Mouse (Mus musculus): ENCODE measurements around the gene Rab20.

Rab20 gene

DNA sequence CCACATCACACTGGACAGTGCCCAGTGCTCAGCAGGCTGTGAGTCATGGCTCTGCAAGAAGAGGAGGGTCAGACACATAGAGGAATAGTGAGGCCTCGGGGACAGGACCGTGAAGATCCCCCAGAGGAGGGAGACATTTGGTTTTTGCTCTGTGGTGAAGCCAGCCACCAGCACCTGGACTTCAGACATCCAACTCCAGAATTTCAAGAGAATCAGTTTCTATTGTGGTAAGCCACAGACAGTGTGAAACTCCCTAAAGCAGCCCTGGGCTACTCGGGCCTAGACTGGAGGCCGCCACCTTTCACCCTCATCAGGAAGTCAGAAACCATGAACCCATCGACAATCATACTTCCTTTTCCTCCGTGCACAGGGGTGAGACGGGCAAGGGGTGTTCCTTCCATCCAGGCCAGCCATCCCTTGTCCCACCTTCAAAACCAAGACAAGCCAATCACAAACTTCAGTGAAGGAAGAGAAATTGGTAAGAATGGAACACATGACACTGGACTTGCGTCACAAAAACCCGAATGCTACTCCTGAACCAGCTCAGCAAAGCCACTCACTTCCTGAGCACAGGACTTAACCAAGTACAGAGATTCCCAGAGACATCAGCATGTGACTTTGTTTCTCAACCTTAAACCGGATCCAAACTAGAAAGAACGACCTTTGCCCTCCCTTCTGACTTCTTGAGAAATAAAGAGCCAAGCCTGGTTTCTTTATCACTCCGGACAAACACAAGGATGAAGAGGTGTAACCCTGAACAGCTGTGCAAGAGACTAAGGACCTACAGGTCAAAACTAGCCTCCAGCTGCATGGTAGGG is 14.4 kb downstream of the Rab20 start:
- Histone ChIP-seq H3K4me1 (replicated peaks; ENCODE audit: low read depth, low read length) (no peaks in the 10 kb centered on the region), H3K27me3 (ENCODE audit: insufficient read depth, low read length) (no peaks in the 10 kb centered on the region), H3K9me3 (ENCODE audit: low read length) (peaks cover 7% of the 10 kb centered on the region), H3K36me3 (ENCODE audit: insufficient read depth, low read length) (no peaks in the 10 kb centered on the region), H3K4me3 (replicated peaks; ENCODE audit: low read length) (no peak overlapping the region)
- TF ChIP-seq NANOG (IDR thresholded peaks at IDR 0.05; ENCODE audit: borderline replicate concordance, low read length) = no peak
- no peak for TF ChIP-seq CTCF (conservative IDR thresholded peaks at IDR 0.05; ENCODE audit: low read length)
- no peak for TF ChIP-seq POU5F1 (IDR thresholded peaks at IDR 0.05; ENCODE audit: borderline replicate concordance, low read length)

DNA sequence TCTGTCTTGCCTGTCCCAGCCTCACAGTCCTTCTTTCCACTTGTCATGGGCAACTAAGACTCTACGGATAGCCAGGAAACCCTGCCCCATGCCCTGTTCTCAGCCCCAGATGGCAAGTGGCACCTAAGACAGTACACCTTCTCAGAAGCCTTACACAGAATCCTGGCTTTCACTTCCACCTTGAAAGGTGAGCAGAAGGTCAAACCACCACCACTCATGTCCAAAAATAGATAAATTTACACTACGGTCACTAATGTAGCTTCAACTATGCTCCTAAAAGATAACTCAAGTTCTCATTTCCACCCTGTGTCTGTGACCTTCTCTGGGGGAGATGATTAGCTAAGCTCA is 15.0 kb downstream of the Rab20 start:
- Histone ChIP-seq H3K9me3 (ENCODE audit: low read length) (peaks cover 7% of the 10 kb centered on the region), H3K4me1 (replicated peaks; ENCODE audit: low read depth, low read length) (no peaks in the 10 kb centered on the region), H3K27me3 (ENCODE audit: insufficient read depth, low read length) (no peaks in the 10 kb centered on the region), H3K4me3 (replicated peaks; ENCODE audit: low read length) (no peak overlapping the region), H3K36me3 (ENCODE audit: insufficient read depth, low read length) (no peaks in the 10 kb centered on the region)
- TF ChIP-seq POU5F1 (IDR thresholded peaks at IDR 0.05; ENCODE audit: borderline replicate concordance, low read length) = no peak
- TF ChIP-seq NANOG (IDR thresholded peaks at IDR 0.05; ENCODE audit: borderline replicate concordance, low read length) = no peak
- no peak for TF ChIP-seq CTCF (conservative IDR thresholded peaks at IDR 0.05; ENCODE audit: low read length)

DNA sequence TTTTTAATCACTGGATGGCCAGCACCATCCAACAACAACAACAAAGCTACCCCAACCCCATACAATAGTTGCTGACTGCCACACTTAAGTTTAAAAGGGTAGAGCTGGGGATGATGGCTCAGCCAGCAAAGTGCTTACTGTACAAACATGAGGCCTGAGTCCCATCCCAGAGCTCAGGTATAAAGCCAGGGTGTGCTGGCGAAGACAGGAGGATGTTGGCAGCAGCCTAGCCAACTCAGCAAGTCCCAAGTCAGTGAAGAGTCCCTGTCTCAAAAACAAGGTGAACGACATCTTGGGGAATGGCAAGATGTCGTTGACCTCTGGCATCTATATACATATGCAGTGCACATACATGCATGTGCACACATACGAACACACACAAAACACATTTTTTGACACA is 15.9 kb downstream of the Rab20 start:
- TF ChIP-seq CTCF (conservative IDR thresholded peaks at IDR 0.05; ENCODE audit: low read length) = no peak
- TF ChIP-seq POU5F1 (IDR thresholded peaks at IDR 0.05; ENCODE audit: borderline replicate concordance, low read length) = no peak
- TF ChIP-seq NANOG (IDR thresholded peaks at IDR 0.05; ENCODE audit: borderline replicate concordance, low read length) = no peak
- Histone ChIP-seq H3K36me3 (ENCODE audit: insufficient read depth, low read length) (no peaks in the 10 kb centered on the region), H3K27me3 (ENCODE audit: insufficient read depth, low read length) (no peaks in the 10 kb centered on the region), H3K4me1 (replicated peaks; ENCODE audit: low read depth, low read length) (no peaks in the 10 kb centered on the region), H3K4me3 (replicated peaks; ENCODE audit: low read length) (no peak overlapping the region), H3K9me3 (ENCODE audit: low read length) (peaks cover 7% of the 10 kb centered on the region)

DNA sequence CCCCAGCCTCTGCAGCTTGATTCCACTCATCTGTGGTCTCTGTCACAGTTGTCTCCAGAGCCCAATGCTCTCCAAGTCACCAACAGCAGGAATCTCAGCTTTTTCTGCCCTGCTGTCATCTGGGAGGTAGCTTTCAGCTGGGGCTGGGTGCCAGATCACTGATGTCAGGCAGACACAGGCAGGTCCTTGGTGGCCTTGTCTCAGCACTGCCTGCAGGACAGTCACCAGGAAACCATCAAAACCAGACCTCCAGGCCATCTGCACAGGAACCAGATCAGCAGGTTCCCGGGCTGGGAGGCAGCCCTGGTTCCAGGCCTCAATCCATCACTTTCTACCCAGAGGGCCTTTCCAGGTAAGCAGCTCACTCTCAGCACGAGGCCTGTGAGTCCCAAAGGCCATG is 16.7 kb downstream of the Rab20 start:
- H3K27me3 ChIP-seq (ENCODE audit: insufficient read depth, low read length) = no peaks in the 10 kb centered on the region
- no peak overlapping the region for H3K4me3 ChIP-seq (replicated peaks; ENCODE audit: low read length)
- no peaks in the 10 kb centered on the region for H3K4me1 ChIP-seq (replicated peaks; ENCODE audit: low read depth, low read length)
- no peak for TF ChIP-seq POU5F1 (IDR thresholded peaks at IDR 0.05; ENCODE audit: borderline replicate concordance, low read length)
- TF ChIP-seq NANOG (IDR thresholded peaks at IDR 0.05; ENCODE audit: borderline replicate concordance, low read length) = no peak
- TF ChIP-seq CTCF (conservative IDR thresholded peaks at IDR 0.05; ENCODE audit: low read length) = no peak
- no peaks in the 10 kb centered on the region for H3K36me3 ChIP-seq (ENCODE audit: insufficient read depth, low read length)
- no peaks in the 10 kb centered on the region for H3K9me3 ChIP-seq (ENCODE audit: low read length)

DNA sequence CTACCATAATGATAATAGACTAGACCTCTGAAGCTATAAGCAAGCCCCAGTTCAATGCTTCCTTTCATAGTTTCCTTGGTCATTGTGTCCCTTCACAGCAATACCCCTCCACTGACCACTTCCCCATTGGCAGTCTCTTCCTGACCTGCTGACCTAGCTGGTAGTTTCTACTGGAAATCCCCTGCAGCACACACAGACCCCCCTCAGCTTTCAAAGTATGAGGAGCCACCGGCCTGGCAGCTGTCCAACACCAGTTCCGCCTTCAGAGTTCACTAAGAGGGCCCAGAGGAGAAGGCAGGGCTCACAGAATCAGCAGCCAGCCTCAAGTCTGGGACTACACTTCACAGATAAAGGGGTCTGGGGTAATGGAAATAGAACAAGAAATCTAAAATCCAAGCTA is 17.6 kb downstream of the Rab20 start:
- Histone ChIP-seq H3K9me3 (ENCODE audit: low read length) (no peaks in the 10 kb centered on the region), H3K4me3 (replicated peaks; ENCODE audit: low read length) (no peak overlapping the region), H3K36me3 (ENCODE audit: insufficient read depth, low read length) (no peaks in the 10 kb centered on the region), H3K4me1 (replicated peaks; ENCODE audit: low read depth, low read length) (no peaks in the 10 kb centered on the region), H3K27me3 (ENCODE audit: insufficient read depth, low read length) (no peaks in the 10 kb centered on the region)
- no peak for TF ChIP-seq CTCF (conservative IDR thresholded peaks at IDR 0.05; ENCODE audit: low read length)
- no peak for TF ChIP-seq NANOG (IDR thresholded peaks at IDR 0.05; ENCODE audit: borderline replicate concordance, low read length)
- no peak for TF ChIP-seq POU5F1 (IDR thresholded peaks at IDR 0.05; ENCODE audit: borderline replicate concordance, low read length)

DNA sequence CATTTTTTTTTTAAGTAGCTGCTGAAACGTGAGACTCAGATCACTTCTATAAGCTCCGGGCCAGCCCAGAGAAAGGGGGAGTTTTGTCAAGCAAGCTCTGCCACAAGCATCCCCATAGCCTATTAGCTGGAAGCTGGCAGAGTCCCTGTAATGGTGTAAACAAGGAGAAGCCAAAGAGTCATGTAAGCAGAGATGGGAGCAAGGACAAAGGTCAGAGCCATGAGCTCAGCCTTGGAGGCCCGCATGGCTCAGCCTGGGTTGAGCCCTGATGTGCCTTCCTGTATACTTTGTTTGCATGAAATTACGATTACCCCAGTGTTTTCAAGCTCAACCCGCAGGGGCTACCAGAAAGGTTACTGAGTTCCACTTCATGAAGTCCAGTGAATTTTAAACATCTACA is 19.5 kb downstream of the Rab20 start:
- Histone ChIP-seq H3K4me1 (replicated peaks; ENCODE audit: low read depth, low read length) (peaks cover 6% of the 10 kb centered on the region), H3K36me3 (ENCODE audit: insufficient read depth, low read length) (no peaks in the 10 kb centered on the region), H3K27me3 (ENCODE audit: insufficient read depth, low read length) (0 out of 2 replicates have a peak, but pooled peaks cover under 1% of the 10 kb centered on the region), H3K4me3 (replicated peaks; ENCODE audit: low read length) (no peak overlapping the region), H3K9me3 (ENCODE audit: low read length) (no peaks in the 10 kb centered on the region)
- TF ChIP-seq CTCF (conservative IDR thresholded peaks at IDR 0.05; ENCODE audit: low read length) (no peak), NANOG (IDR thresholded peaks at IDR 0.05; ENCODE audit: borderline replicate concordance, low read length) (no peak), POU5F1 (IDR thresholded peaks at IDR 0.05; ENCODE audit: borderline replicate concordance, low read length) (no peak)

DNA sequence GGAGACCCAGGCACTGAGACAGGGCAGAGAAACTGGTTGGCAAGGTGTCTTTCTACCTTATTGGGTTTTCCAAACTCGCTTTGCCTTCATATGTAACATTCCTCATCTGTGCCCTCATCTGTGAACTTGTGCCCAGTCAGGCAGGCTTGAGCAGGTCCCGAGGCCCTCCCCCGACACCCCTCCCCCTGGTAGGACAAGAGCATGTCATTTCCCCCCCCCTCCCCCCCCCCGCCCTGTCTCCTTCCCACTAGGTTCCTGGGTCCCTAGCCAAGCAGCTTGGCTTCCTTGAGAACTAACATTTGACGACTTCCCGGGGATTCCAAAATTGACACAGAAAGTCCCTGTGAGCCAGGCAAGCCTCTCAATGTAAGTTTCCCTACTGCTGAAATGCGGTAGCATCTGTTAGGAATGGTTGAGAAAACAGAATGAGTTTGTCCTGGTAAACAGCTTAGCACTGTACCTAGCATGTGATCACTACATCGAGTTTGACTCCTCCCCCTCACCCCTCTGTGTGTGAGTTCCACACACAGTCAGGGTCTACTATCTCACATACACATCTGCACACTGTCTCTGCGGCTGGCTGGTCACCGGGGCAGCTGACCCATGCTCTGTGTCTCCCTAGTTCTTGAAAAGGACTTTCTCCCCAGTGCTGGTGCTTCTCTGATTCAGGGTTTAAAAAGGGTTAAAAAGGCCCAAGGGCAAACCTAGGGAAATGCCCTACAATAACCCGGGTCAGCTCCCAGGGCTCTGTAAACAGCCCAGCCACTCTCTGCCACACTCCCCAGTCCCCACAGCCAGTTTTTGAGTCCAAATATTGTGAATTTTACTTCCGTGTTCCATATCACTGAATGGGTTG is 20.3 kb downstream of the Rab20 start:
- H3K36me3 ChIP-seq (ENCODE audit: insufficient read depth, low read length) = no peaks in the 10 kb centered on the region
- no peak overlapping the region for H3K4me3 ChIP-seq (replicated peaks; ENCODE audit: low read length)
- H3K9me3 ChIP-seq (ENCODE audit: low read length) = no peaks in the 10 kb centered on the region
- peaks cover 8% of the 10 kb centered on the region for H3K4me1 ChIP-seq (replicated peaks; ENCODE audit: low read depth, low read length)
- TF ChIP-seq CTCF (conservative IDR thresholded peaks at IDR 0.05; ENCODE audit: low read length) (no peak), NANOG (IDR thresholded peaks at IDR 0.05; ENCODE audit: borderline replicate concordance, low read length) (no peak), POU5F1 (IDR thresholded peaks at IDR 0.05; ENCODE audit: borderline replicate concordance, low read length) (no peak)
- peaks cover 5% of the 10 kb centered on the region; the same call in 1 of the 2 replicates for H3K27me3 ChIP-seq (ENCODE audit: insufficient read depth, low read length)

DNA sequence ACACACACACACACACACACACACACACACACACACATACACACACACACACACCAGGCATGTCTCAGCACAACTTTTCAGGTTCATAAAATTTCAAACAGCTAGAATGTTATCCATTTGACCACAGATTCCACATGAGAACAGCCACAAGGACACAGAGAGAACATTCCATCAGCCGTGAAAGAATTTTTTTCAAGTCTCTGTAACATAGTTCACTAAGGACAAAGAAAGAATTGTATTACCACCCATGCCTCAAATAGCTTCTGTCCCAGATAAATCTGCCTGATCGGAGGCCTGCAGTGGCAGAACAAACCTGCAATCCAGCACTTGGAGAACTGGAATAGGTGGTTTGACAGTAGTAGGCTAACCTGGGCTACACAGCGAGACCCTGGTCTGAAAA is 21.2 kb downstream of the Rab20 start:
- no peaks in the 10 kb centered on the region for H3K36me3 ChIP-seq (ENCODE audit: insufficient read depth, low read length)
- TF ChIP-seq CTCF (conservative IDR thresholded peaks at IDR 0.05; ENCODE audit: low read length) (no peak), POU5F1 (IDR thresholded peaks at IDR 0.05; ENCODE audit: borderline replicate concordance, low read length) (no peak), NANOG (IDR thresholded peaks at IDR 0.05; ENCODE audit: borderline replicate concordance, low read length) (no peak)
- H3K27me3 ChIP-seq (ENCODE audit: insufficient read depth, low read length) = peaks cover 5% of the 10 kb centered on the region; the same call in 1 of the 2 replicates
- peaks cover 8% of the 10 kb centered on the region for H3K4me1 ChIP-seq (replicated peaks; ENCODE audit: low read depth, low read length)
- no peaks in the 10 kb centered on the region for H3K9me3 ChIP-seq (ENCODE audit: low read length)
- H3K4me3 ChIP-seq (replicated peaks; ENCODE audit: low read length) = no peak overlapping the region
